Mouse (Mus musculus) kidney, postnatal 4 days (tissue): ENCODE results near the gene Unc93b1.
A peak's percentile ranks its signal among the peaks of the same experiment; 100 is the strongest.

Experiments
- DNase-seq, 2 experiments: peaks; one replicate each; pipeline ENCODE4 v3.0.0; 2021; ENCODE audit warnings: mixed read lengths in 2 of 2

The Unc93b1 gene

DNA sequence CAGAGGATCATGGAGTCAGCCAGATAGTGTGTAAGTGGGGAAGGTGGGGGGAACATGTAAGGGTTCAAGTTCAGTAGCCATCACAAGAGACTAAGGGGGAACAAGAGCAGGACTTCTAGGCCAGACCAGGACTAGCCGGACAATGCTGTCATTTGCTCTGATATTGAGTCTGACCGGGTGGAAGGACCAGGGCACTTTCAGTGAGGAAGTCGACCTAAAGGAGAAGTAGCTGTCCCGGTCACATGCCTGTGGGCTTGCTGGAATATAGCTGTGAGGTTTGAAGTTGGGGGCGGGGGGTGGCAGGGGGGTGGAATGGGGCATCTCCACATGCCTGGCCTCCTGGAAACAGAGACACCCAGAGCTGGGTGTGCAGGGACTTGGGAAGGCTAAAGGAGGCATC, 20.5 kb upstream of the Unc93b1 start:
- DNase-seq: no peak

- no peak for DNase-seq
These were observed 18.3 kb upstream of the Unc93b1 start for GRCm38 (mm10) chr19:3916727-3917126.

DNA sequence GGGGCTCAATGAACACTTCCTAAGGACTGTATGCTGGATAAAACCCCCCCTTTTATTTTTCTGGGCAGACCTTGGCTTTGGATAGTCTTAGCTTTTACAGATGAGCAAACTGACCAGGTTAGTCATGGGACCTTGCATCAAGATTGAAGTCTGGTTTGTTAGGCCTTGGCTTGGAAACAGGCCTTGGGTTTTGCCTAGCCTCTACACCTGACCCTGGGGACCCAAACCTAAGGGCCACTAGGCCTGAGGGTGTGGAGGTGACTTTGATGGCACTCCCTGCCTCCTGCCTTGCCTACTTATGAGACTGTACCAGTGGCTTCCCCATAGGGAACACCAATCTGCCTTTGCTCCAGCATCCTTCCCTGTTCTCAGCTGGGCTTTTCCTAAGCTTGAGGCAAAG, 15.1 kb upstream of the Unc93b1 start:
- no peak for DNase-seq

- peak in 1 of 2 experiments; percentile 39 for DNase-seq
These were observed 12.2 kb upstream of the Unc93b1 start for GRCm38 (mm10) chr19:3922661-3923371.

- peak; percentile 68 to 79 for DNase-seq
These were observed 11.4 kb upstream of the Unc93b1 start for GRCm38 (mm10) chr19:3923586-3923985.

DNA sequence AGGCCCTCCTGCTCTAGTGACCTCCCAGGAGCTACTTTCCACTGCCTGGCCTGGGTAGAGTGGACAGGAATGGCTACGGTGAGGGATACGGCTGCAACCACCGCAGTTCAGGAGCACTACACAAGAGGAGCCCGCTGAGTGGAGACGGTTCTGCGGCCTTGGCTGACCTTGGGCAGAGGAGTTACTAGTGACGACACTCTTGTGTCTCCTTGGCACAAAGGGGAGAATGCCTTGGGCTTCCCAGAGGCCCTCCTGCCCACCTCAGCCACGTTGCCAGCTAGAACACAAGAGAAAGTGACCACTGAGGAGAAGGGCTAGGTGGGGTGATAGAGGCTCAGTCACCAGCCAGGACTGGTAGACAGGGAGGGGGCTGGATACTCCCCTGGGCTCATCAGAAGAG, 10.8 kb upstream of the Unc93b1 start:
- peak in 1 of 2 experiments; percentile 12 for DNase-seq

GRCm38 (mm10) chr19:3924868-3925267, 10.1 kb upstream of the Unc93b1 start:
- no peak for DNase-seq

DNA sequence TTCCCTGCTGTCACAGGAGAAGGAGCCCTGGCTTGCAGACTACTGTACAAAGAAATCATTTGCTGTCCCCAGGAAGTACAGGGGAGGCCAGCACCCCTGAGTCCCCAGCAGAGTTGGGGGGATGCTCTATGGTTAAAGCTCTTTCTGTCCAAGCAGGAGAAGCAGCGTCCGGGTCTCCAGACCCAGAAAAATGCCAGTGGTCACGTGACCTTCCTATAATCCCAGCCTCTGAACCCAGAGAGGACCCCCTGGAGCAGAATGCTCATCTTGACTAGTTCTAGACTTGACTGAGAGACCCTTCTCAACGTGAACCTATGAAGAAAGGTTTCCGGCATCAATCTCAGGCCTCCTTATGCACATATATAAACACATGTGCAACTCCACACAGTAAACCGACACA, 9.1 kb upstream of the Unc93b1 start:
- DNase-seq: no peak

DNA sequence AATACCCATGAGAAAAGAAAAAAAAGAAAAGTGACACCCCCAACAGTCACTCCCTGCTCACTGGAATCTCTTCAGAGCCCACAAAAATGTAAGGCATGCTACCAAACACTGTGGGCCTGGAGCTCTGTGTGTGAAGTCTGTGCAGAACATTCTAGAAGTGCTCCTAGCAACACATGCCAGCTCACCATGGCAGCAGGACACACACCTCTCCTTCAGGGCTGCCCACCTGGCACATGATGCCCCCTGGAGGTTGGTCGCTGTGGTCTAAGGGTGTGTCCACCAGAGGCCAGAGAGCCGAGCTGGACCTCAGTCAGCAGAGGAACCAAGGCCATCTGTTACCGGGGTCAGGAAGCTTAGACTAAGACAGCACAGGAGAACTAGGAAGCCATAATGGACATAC, 8.7 kb upstream of the Unc93b1 start:
- peak; percentile 53 to 61 for DNase-seq

DNA sequence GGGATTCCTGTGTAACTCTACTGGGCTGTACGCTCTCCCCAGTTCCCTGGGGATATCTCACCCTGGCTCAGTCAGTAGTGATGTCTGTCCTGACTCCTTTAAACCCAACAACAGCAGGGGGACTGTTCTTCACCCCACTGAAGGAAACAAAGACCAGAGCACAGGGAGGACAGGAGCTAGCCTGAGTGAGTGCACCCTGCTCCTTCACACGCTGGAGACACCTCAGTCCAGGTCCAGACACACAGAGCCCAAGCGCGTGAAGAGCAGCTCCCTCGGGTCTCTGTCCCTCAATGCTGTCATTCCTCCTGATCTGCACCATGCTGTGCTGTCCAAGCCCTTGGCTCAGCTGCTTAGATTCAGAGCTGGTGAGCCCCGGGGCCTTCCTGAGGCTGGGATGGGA, 8.3 kb upstream of the Unc93b1 start:
- no peak for DNase-seq

DNA sequence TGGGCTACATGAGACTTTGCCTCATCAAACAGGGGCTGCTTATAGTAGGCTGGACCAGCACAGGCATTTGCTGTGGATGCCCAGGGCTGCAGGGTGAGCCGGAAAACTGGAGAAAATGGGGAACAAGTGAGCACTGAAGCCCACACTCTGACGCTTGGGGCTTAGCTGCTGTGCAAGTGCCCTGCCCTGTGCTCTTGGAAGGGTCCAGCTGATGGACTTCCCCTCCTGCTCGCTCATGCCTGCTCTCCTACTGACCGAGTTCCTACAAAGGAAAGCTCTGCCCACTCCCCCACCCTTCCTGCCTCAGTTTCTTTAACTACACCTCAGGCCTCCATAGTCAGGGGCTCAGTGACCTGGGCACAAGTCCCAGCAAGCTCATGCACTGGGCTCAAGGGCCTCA, 7.0 kb upstream of the Unc93b1 start:
- no peak for DNase-seq

DNA sequence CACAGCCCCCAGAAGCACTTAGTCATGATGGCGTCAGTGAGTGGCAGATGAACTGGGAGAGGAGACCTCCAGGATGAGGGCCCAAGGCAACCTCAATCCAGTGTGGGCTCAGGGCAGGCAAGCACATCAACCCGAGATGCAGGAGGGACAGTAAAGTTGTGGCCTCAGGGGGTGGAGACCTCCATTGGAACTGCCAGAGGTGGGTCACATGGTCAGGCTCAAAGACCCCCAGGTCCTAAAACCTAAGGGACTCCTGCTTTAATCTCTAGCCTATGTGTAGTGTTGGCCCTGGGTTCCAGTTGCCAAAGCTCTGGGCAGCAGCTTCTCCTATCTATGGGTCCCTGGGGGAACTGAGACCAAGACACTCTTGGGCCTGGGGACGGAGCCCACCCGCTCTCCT, 6.2 kb upstream of the Unc93b1 start:
- no peak for DNase-seq

DNA sequence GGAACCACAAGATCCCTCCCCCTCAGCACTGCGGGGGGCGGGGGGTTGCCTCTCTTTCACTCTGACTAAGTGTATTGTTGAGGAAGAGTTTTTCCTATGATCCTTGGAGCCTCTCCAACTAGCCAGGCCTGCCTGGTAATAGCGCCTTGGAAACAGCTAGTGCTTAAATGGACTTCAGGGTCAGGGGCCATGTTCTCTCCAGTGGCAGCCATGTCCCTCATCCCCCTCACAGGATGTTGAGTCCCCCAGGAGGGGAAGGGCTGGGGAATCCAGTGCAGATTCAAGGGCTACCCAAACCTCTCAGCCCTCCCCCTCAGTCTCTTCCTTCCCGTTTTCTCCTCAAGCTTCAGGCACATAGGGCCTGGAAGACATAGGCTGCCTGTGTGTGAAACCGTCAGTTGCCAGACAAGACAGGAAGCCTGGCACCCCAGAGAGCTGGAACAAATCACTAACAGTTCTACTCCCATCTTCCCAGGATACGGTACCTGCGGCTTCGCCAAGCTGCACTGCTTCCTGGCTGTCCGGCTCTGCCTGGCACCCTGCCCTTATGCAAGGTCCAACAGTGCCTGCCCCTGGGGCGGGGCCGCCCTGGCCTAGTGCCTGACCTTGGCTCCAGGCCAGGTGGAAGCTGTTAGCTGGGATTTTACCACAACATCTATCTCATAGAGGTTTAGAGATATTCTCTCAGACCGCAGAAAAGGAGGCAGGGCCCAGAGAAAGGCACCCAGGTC, 5.6 kb upstream of the Unc93b1 start, which contains the start of gene Aldh3b1:
Gene Aldh3b1, minus strand, starts transcription at position 598 of the 731 bp plus-strand sequence.
- peak; percentile 80 to 88 for DNase-seq

DNA sequence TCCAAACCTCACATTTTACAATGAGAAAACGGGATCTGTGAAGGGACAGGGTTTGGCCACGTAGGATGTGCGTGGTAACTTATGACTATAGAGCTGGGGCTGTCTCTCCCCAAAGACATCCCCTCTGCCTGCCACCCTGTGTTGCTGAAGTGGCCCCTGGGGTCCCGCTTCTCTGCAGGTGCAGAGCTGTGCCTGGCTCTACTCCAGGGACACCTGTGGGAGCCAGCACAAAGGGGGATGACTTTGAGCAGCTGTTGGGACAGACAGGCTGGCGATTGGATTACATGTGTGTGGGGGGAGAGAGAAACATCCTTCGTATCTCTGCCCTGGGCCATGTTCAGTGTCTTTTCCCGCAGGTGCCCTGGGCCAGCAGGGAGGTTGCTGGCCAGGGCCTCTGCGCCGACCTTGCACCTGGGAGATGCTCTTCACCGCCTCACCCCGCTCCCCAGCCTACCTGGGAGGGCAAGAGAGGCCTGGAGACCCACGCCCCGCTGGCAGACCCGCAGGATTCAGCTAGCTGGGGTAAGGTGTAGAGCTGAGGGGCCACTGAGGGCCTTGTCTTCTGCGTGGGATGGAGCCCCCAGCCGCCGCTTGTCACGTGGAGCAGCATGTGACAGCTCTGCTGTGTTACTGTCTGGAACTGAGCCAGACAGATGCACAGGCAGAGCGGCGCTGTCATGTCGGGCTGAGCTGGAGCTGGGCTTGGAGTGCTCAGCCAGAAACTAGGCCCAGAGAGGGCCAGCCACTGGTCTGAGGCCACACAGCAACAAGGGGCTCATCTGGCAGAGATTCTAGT, 4.5 kb upstream of the Unc93b1 start:
- no peak for DNase-seq

DNA sequence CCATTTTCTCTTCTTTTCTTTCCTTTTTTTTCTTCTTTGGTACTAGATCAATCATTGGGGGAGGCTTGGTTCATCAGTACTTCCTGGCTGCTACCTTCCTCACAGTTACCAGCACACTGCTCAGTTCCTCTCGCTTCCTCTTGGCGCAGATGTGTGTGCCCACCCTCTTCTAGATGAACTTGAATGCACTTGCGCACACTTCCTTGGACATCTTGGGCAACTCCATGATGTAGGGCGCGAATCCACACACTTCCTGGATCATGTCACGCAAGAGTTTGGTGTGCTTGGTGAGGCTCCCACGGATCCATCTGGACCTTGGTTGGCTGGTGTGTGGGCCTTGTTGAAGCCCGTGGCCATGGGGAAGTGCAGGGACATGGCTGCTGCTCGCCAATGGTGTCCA, 3.3 kb upstream of the Unc93b1 start:
- DNase-seq: no peak

DNA sequence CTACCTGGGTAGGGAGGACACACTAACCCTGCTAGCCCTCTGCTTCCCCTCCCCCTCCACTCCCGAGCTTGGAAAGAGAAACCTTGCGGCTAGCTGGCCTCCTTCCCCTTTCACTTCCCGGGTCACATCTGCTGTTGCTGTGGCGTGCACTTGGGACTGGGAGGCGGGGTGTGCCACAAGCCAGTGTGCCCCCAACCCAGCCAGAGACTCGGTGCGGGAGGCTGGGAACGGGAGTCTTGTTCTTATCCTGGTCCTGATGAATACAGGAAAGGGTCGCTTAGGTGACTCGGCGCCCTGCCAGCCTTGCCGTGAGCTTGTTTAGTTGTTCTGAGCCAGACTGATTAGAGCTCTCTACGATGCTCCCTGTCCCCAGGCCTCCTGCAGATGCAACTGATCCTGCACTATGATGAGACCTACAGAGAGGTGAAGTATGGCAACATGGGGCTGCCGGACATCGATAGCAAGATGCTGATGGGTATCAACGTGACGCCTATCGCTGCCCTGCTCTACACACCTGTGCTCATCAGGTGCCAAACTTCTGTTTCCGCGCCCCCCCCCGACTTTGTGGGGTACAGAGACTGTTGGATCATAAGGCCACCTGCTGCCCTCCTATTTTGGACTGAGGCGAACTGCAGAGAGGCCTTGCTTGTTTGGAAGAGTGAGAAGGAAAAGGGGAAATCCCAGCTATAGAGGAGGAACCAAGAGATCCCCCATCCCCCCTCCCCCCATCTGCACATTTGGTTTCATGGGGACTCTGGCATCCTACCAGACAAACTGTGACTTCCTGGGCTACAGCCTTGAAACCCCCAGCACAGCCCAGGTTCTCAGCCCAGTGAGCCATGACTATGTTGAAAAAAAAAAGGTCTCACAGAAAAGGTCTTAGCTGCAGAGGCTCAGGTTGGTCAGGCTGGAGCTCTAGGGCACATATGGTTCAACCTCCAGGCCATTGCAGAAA, 1.2 kb downstream of the Unc93b1 start:
- peak; percentile 69 to 78 for DNase-seq

DNA sequence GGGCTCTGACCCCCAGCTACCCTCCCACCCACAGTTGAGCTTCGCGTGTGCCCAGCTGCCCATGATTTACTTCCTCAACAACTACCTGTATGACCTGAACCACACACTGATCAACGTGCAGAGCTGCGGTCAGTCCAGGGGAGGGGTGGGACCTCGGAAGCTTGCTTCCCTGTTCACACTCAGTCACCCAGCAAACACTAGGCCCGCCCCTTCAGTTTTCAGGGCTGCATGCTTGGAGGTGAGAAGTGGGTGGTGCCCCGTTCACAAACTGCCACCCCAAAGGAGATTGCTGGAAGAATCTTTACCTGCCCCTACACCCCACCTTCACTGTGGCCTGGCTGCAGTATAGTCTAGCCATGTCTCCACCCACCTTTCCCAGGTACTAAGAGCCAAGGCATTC, 7.3 kb downstream of the Unc93b1 start:
- no peak for DNase-seq

GRCm38 (mm10) chr19:3942986-3943735, 8.2 kb downstream of the Unc93b1 start:
- DNase-seq: peak; percentile 57 to 66

- DNase-seq: peak; percentile 62 to 71
These were observed 11.0 kb downstream of the Unc93b1 start for GRCm38 (mm10) chr19:3945872-3946564.

DNA sequence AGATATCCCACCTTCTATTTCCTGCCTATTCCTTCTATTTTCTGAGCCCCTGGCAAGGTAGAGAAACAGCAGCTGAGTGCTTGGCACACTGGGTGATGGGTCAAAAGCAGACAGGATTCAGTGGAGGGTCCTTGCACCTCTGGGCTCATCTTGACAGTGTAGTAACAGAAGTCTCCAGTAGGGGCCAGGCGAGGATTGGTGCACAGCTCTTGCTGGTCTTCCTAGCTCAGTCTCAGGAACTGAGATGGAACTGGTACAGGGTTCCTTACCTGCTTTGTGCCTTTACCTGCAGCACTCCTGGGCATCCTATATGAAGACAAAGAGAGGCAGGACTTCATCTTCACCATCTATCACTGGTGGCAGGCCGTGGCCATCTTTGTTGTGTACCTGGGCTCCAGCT, 11.7 kb downstream of the Unc93b1 start:
- DNase-seq: peak; percentile 79 to 84

DNA sequence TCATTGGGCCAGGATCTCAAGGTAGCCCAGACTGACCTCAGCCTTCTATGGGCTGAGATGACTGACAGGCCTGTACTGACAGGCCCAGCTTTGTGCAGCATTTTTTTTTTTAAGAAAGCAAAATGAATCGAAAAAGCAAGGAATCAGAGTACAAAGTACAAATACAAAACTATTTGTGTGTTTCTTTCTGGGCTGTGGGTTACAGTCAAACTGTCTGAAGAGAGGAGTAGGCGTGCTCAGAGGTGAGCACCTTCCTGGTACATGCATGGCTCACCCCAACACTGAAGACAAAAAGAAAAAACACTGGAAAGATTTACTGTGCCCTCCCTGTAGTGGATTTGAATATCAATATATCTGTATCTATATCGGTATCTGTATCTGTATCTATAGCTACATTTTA, 12.8 kb downstream of the Unc93b1 start:
- no peak for DNase-seq
